Mouse (Mus musculus): ENCODE data around the gene Gbx2. TPM values are rescaled to one million over a fixed set of nuclear protein-coding genes. Genes with fewer than 3 reads are reported as not detected.

The Gbx2 gene
- polyA plus RNA-seq, 1 experiment = not detected

GRCm38 (mm10) chr1:89922883-89923641 lies 7.9 kb downstream of the Gbx2 start:
- Histone ChIP-seq H3K27ac (ENCODE audit: insufficient read depth, low read depth, low read length) (no peak overlapping the region), H3K4me1 (ENCODE audit: control insufficient read depth, insufficient read depth, low read length) (no peaks in the 10 kb centered on the region; the same call in none of the 2 replicates), H3K4me3 (ENCODE audit: insufficient read depth, low read depth, low read length) (no peak overlapping the region)
- 2% methylated on average over 40 of the region's 41 CpGs for WGBS
- TF ChIP-seq CTCF (IDR thresholded peaks at IDR 0.05; ENCODE audit: insufficient read depth, low read depth, low read length) (no peak), POLR2A (IDR thresholded peaks at IDR 0.05; ENCODE audit: insufficient read depth, low read depth, low read length) (no peak)

DNA sequence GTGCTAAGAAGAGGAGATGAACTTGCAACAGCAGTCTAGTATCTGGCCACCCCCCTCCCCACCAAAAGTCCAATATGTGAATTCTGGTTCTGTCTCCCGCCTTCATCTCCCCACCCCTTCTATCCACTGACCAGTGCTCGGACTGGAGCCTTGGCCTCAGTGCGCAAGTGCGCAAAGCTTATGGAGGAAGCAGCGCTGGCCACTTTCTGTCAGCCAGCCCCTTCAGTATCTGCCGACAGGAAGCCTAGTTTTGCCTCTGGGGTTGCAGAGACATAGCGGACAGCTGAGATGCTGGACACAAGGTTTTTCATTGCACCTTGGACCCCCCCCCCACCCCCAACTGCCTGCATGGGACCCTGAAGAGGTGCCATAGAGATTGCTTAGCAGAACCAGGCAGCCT lies 8.7 kb downstream of the Gbx2 start:
- no peak overlapping the region for H3K4me3 ChIP-seq (ENCODE audit: insufficient read depth, low read depth, low read length)
- no peak overlapping the region for H3K27ac ChIP-seq (ENCODE audit: insufficient read depth, low read depth, low read length)
- TF ChIP-seq CTCF (IDR thresholded peaks at IDR 0.05; ENCODE audit: insufficient read depth, low read depth, low read length) (no peak), POLR2A (IDR thresholded peaks at IDR 0.05; ENCODE audit: insufficient read depth, low read depth, low read length) (no peak)
- H3K4me1 ChIP-seq (ENCODE audit: control insufficient read depth, insufficient read depth, low read length) = no peaks in the 10 kb centered on the region; the same call in none of the 2 replicates
- WGBS = 6% methylated on average over 7 of the region's 7 CpGs

GRCm38 (mm10) chr1:89921806-89922205 lies 9.2 kb downstream of the Gbx2 start:
- no peak for TF ChIP-seq CTCF (IDR thresholded peaks at IDR 0.05; ENCODE audit: insufficient read depth, low read depth, low read length)
- TF ChIP-seq POLR2A (IDR thresholded peaks at IDR 0.05; ENCODE audit: insufficient read depth, low read depth, low read length) = no peak
- Histone ChIP-seq H3K27ac (ENCODE audit: insufficient read depth, low read depth, low read length) (no peak overlapping the region), H3K4me3 (ENCODE audit: insufficient read depth, low read depth, low read length) (no peak overlapping the region), H3K4me1 (ENCODE audit: control insufficient read depth, insufficient read depth, low read length) (no peaks in the 10 kb centered on the region; the same call in 1 of the 2 replicates)
- 3% methylated on average over 10 of the region's 10 CpGs for WGBS

GRCm38 (mm10) chr1:89919206-89919605 lies 11.8 kb downstream of the Gbx2 start:
- TF ChIP-seq CTCF (IDR thresholded peaks at IDR 0.05; ENCODE audit: insufficient read depth, low read depth, low read length) (no peak), POLR2A (IDR thresholded peaks at IDR 0.05; ENCODE audit: insufficient read depth, low read depth, low read length) (no peak)
- Histone ChIP-seq H3K4me1 (ENCODE audit: control insufficient read depth, insufficient read depth, low read length) (no peaks in the 10 kb centered on the region; the same call in 1 of the 2 replicates), H3K27ac (ENCODE audit: insufficient read depth, low read depth, low read length) (no peak overlapping the region), H3K4me3 (ENCODE audit: insufficient read depth, low read depth, low read length) (no peak overlapping the region)
- 86% methylated on average over 6 of the region's 6 CpGs for WGBS

- Histone ChIP-seq H3K27ac (ENCODE audit: insufficient read depth, low read depth, low read length) (no peak overlapping the region), H3K4me1 (ENCODE audit: control insufficient read depth, insufficient read depth, low read length) (no peaks in the 10 kb centered on the region), H3K4me3 (ENCODE audit: insufficient read depth, low read depth, low read length) (no peak overlapping the region)
- WGBS = 12% methylated on average over 18 of the region's 18 CpGs
- TF ChIP-seq CTCF (IDR thresholded peaks at IDR 0.05; ENCODE audit: insufficient read depth, low read depth, low read length) = no peak
- no peak for TF ChIP-seq POLR2A (IDR thresholded peaks at IDR 0.05; ENCODE audit: insufficient read depth, low read depth, low read length)
Measured at GRCm38 (mm10) chr1:89918111-89918510, 12.9 kb downstream of the Gbx2 start.

GRCm38 (mm10) chr1:89913611-89914010 lies 17.4 kb downstream of the Gbx2 start:
- TF ChIP-seq CTCF (IDR thresholded peaks at IDR 0.05; ENCODE audit: insufficient read depth, low read depth, low read length) = no peak
- TF ChIP-seq POLR2A (IDR thresholded peaks at IDR 0.05; ENCODE audit: insufficient read depth, low read depth, low read length) = no peak
- no peak overlapping the region for H3K4me3 ChIP-seq (ENCODE audit: insufficient read depth, low read depth, low read length)
- no peak overlapping the region for H3K27ac ChIP-seq (ENCODE audit: insufficient read depth, low read depth, low read length)
- WGBS = 81% methylated on average over 4 of the region's 4 CpGs
- no peaks in the 10 kb centered on the region for H3K4me1 ChIP-seq (ENCODE audit: control insufficient read depth, insufficient read depth, low read length)

DNA sequence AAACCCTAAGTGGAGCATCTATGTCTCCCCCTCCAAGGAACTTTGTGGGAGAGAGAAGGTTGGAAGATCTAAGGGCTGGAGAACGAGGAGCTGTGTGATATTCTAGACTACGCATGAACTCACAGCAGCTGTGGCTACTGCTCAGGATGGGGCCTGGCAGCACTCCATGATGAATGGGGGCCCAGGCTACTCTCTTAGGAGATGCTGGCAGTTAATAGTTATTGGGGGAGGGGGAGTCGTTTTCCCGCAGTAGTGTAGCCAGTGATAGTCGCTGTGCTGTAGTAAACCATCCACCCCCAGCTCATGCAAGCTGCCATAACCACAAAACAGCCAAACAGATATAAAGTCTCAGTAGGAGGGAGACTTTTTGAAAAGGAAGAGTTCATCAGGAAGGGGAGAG lies 18.6 kb downstream of the Gbx2 start:
- Histone ChIP-seq H3K4me1 (ENCODE audit: control insufficient read depth, insufficient read depth, low read length) (no peaks in the 10 kb centered on the region), H3K4me3 (ENCODE audit: insufficient read depth, low read depth, low read length) (no peak overlapping the region), H3K27ac (ENCODE audit: insufficient read depth, low read depth, low read length) (no peak overlapping the region)
- TF ChIP-seq CTCF (IDR thresholded peaks at IDR 0.05; ENCODE audit: insufficient read depth, low read depth, low read length) (no peak), POLR2A (IDR thresholded peaks at IDR 0.05; ENCODE audit: insufficient read depth, low read depth, low read length) (no peak)
- 43% methylated on average over 5 of the region's 5 CpGs for WGBS

- TF ChIP-seq CTCF (IDR thresholded peaks at IDR 0.05; ENCODE audit: insufficient read depth, low read depth, low read length) (no peak), POLR2A (IDR thresholded peaks at IDR 0.05; ENCODE audit: insufficient read depth, low read depth, low read length) (no peak)
- no peaks in the 10 kb centered on the region for H3K4me1 ChIP-seq (ENCODE audit: control insufficient read depth, insufficient read depth, low read length)
- no peak overlapping the region for H3K4me3 ChIP-seq (ENCODE audit: insufficient read depth, low read depth, low read length)
- H3K27ac ChIP-seq (ENCODE audit: insufficient read depth, low read depth, low read length) = no peak overlapping the region
- WGBS = 94% methylated on average over 8 of the region's 8 CpGs
Measured at GRCm38 (mm10) chr1:89909796-89910195, 21.2 kb downstream of the Gbx2 start.

GRCm38 (mm10) chr1:89902641-89903040 lies 28.3 kb downstream of the Gbx2 start:
- WGBS = 93% methylated on average over 1 of the region's 1 CpGs
- Histone ChIP-seq H3K4me3 (ENCODE audit: insufficient read depth, low read depth, low read length) (no peak overlapping the region), H3K4me1 (ENCODE audit: control insufficient read depth, insufficient read depth, low read length) (no peaks in the 10 kb centered on the region), H3K27ac (ENCODE audit: insufficient read depth, low read depth, low read length) (no peak overlapping the region)
- TF ChIP-seq POLR2A (IDR thresholded peaks at IDR 0.05; ENCODE audit: insufficient read depth, low read depth, low read length) (no peak), CTCF (IDR thresholded peaks at IDR 0.05; ENCODE audit: insufficient read depth, low read depth, low read length) (no peak)
